Comparison of ENCODE assay signal across 8 mouse cellular contexts in genomic region chr3:14887134-14887666, GRCm38 (mm10). TPM values are rescaled to one million over a fixed set of nuclear protein-coding genes. Genes with fewer than 3 reads are reported as not detected.
DNase-seq lines count a peak whose midpoint lies in the region; ATAC-seq and TF ChIP-seq lines count a peak whose summit lies in the region.

No protein-coding gene starts in this region.

- peaks cover 6% of the 10 kb centered on the region for H3K4me1 ChIP-seq in liver, adult 2 months (ENCODE audit: control insufficient read depth, insufficient read depth, low read length)
- H3K4me1 ChIP-seq in brown adipose tissue, adult 24 weeks (ENCODE audit: control insufficient read depth, insufficient read depth, insufficient read length, low read length) = no peaks in the 10 kb centered on the region
- no peaks in the 10 kb centered on the region for H3K4me1 ChIP-seq in hindbrain, postnatal 0 days (ENCODE audit: insufficient read depth, low read length)

- no peak overlapping the region for H3K27ac ChIP-seq in liver, adult 2 months (replicated peaks; ENCODE audit: insufficient read depth, low read depth, low read length)
- H3K27ac ChIP-seq in brown adipose tissue, adult 24 weeks (replicated peaks; ENCODE audit: low read depth, low read length) = no peak overlapping the region
- H3K27ac ChIP-seq in hindbrain, postnatal 0 days = peak overlapping the region; percentile 77; the same call in 1 of the 2 replicates

- WGBS in liver, adult 2 months = 40% methylated on average over 11 of the region's 11 CpGs
- WGBS in hindbrain, postnatal 0 days = 42% methylated on average over 11 of the region's 11 CpGs

- H3K79me2 ChIP-seq in liver, adult 2 months (ENCODE audit: control insufficient read depth, insufficient read depth, low read length) = no peaks in the 10 kb centered on the region

- H3K36me3 ChIP-seq in liver, adult 2 months (ENCODE audit: control insufficient read depth, insufficient read depth, low read length) = no peaks in the 10 kb centered on the region
- no peaks in the 10 kb centered on the region for H3K36me3 ChIP-seq in hindbrain, postnatal 0 days (ENCODE audit: insufficient read depth, low read length)

- H3K4me2 ChIP-seq in hindbrain, postnatal 0 days (ENCODE audit: low read depth, low read length) = peak overlapping the region; percentile 84

- ATAC-seq in hindbrain, postnatal 0 days = no peak
- 0 out of 2 replicates have a peak, but pooled peaks have one; percentile 7 for ATAC-seq in monocyte, adult 5-6 weeks (replicated peaks; ENCODE audit: insufficient number of reproducible peaks, low FRiP score, low TSS enrichment, poor library complexity, severe bottlenecking)

- no peak for TF ChIP-seq POLR2A in liver, adult 2 months (IDR thresholded peaks at IDR 0.05; ENCODE audit: extremely low read depth, insufficient read depth, low read length)

- H3K27me3 ChIP-seq in liver, adult 2 months (ENCODE audit: control insufficient read depth, insufficient read depth, low read length) = no peaks in the 10 kb centered on the region
- no peaks in the 10 kb centered on the region for H3K27me3 ChIP-seq in hindbrain, postnatal 0 days (ENCODE audit: insufficient read depth, low read length)

- no peak for DNase-seq in liver, adult 2 months (ENCODE audit: extremely low read depth, low read depth, low spot score)
- no peak for DNase-seq in liver
- peak; percentile 9 for DNase-seq in hindbrain, postnatal 0 days (ENCODE audit: low spot score)
- DNase-seq in layer of hippocampus, postnatal 10 days (ENCODE audit: low spot score in 2 of 2) = no peak
- no peak for DNase-seq in cerebellum, adult 8-10 months
- DNase-seq in spleen, postnatal 14 days (ENCODE audit: low spot score in 2 of 2) = no peak

- no peak for TF ChIP-seq CTCF in liver, adult 2 months (IDR thresholded peaks at IDR 0.05; ENCODE audit: low read depth, low read length)
- TF ChIP-seq CTCF in hindbrain, postnatal 0 days (IDR thresholded peaks at IDR 0.05; ENCODE audit: low read depth) = peak; percentile 12; the same call in 1 of the 2 replicates

- peak overlapping the region; percentile 76 for H3K4me3 ChIP-seq in liver, adult 2 months (ENCODE audit: insufficient read depth, low read depth, low read length)
- H3K4me3 ChIP-seq in brown adipose tissue, adult 24 weeks (ENCODE audit: insufficient read depth, low read depth, low read length) = peak overlapping the region; percentile 77
- H3K4me3 ChIP-seq in hindbrain, postnatal 0 days (ENCODE audit: low read length) = peak overlapping the region; percentile 81

- no peaks in the 10 kb centered on the region for H3K9me3 ChIP-seq in hindbrain, postnatal 0 days (ENCODE audit: low read length)

- peak overlapping the region; percentile 80; the same call in 1 of the 2 replicates for H3K9ac ChIP-seq in liver, adult 2 months (ENCODE audit: low read depth, low read length)
- peak overlapping the region; percentile 74 for H3K9ac ChIP-seq in hindbrain, postnatal 0 days (replicated peaks; ENCODE audit: low read length)

RNA-seq across cellular contexts. Expression of gene Car2, which starts 1.1 kb away (rescaled TPM):
- total RNA-seq in liver, adult 2 months (2014; rRNA removed) = 10.7 and 13.5 TPM in 2 replicates
- polyA plus RNA-seq in liver, adult 2 months (2012; rRNA removed) = 32.8 and 37.5 TPM in 2 replicates
- 16.9 and 19.2 TPM in 2 replicates for polyA plus RNA-seq in brown adipose tissue, adult 24 weeks (2012; ENCODE audit: insufficient read depth, insufficient read length, missing spikeins)
- 79.6 and 124 TPM in 2 replicates for total RNA-seq in hindbrain, postnatal 0 days (2014; rRNA removed)
- 89.4 and 102 TPM in 2 replicates for polyA plus RNA-seq in hindbrain, postnatal 0 days (2015; fragmentation: Nextera tagmentation; extraction: Ambion mirVana)
- 64.7 to 78.1 TPM (median 74.3 TPM) in 3 replicates for total RNA-seq in monocyte, adult 5-6 weeks (2017)
- 10 to 100 TPM; 62.4 to 64.3 TPM for total RNA-seq in layer of hippocampus, postnatal 10 days (2021)

RNA-seq across cellular contexts. Expression of gene Car3, which starts 23.9 kb away (rescaled TPM):
- 1,504 and 1,617 TPM in 2 replicates for total RNA-seq in liver, adult 2 months (2014; rRNA removed)
- 1,802 and 2,250 TPM in 2 replicates for polyA plus RNA-seq in liver, adult 2 months (2012; rRNA removed)
- 5,717 and 6,809 TPM in 2 replicates for polyA plus RNA-seq in brown adipose tissue, adult 24 weeks (2012; ENCODE audit: insufficient read depth, insufficient read length, missing spikeins)
- total RNA-seq in hindbrain, postnatal 0 days (2014; rRNA removed) = 0.99 and 5.4 TPM in 2 replicates
- polyA plus RNA-seq in hindbrain, postnatal 0 days (2015; fragmentation: Nextera tagmentation; extraction: Ambion mirVana) = 3.2 and 3.9 TPM in 2 replicates
- total RNA-seq in monocyte, adult 5-6 weeks (2017) = not detected in 3 replicates
- 1 to 10 TPM; 1.1 to 1.3 TPM for total RNA-seq in layer of hippocampus, postnatal 10 days (2021)

Comparison
In these comparisons a context has a peak if more than half of its experiments do, and no peak if none do; other contexts are left out.
1. RNA of gene Car3, which starts 23.9 kb away (total RNA-seq): 1,504 to 1,617 TPM in liver, adult 2 months; 1.1 to 1.3 TPM in layer of hippocampus, postnatal 10 days, 0.99 to 5.4 TPM in hindbrain, postnatal 0 days and not detected in monocyte, adult 5-6 weeks; every median in the first group is over 100 times any median in the second.
2. Peak in every context shown above with its lines, with median percentiles within 50 percentile points of each other: H3K4me3 ChIP-seq.